Mouse (Mus musculus) MEL (cell line): ENCODE measurements around the gene Sf1. TPM values are rescaled to one million over a fixed set of nuclear protein-coding genes. Genes with fewer than 3 reads are reported as not detected.

Experiments used
- DNase-seq: peaks from one replicate; pipeline ENCODE4 v3.0.0; 2011; ENCODE audit warnings: low read depth, low spot score
- H3K27ac ChIP-seq: 2 replicates; pipeline ENCODE4 v1.5.1; 2012; ENCODE audit warnings: low read depth, mild to moderate bottlenecking, control low read depth, low read length, moderate library complexity; ENCODE audit not compliant: control insufficient read depth
- H3K27me3 ChIP-seq, 2 experiments: fragments of 150-350 bp in 1 of 2; sonication (generic) in 1 of 2; 2 replicates each; pipeline ENCODE4 v1.6.1; 2012; ENCODE audit warnings: low read length in 2 of 2, mild to moderate bottlenecking in 2 of 2, improper control_type of control experiment in 1 of 2, moderate library complexity in 1 of 2; ENCODE audit not compliant: insufficient read depth in 2 of 2, control insufficient read depth in 1 of 2
- H3K36me3 ChIP-seq, 2 experiments: 2 replicates each; pipeline ENCODE4 v1.6.1; 2012 to 2014; ENCODE audit warnings: low read length in 2 of 2, improper control_type of control experiment in 1 of 2, inconsistent platforms in 1 of 2, mild to moderate bottlenecking in 1 of 2; ENCODE audit not compliant: insufficient read depth in 2 of 2, control insufficient read depth in 1 of 2
- H3K4me1 ChIP-seq, 2 experiments: fragments of 150-350 bp in 1 of 2; sonication (generic) in 1 of 2; 2 replicates each; pipeline ENCODE4 v1.6.1; 2012; ENCODE audit warnings: low read length in 2 of 2, improper control_type of control experiment in 1 of 2, mild to moderate bottlenecking in 1 of 2; ENCODE audit not compliant: insufficient read depth in 2 of 2, control insufficient read depth in 1 of 2
- H3K4me3 ChIP-seq, 2 experiments: fragments of 150-350 bp in 1 of 2; sonication (generic) in 1 of 2; 2 replicates each; pipeline ENCODE4 v1.5.1; 2012; ENCODE audit warnings: low read depth in 2 of 2, low read length in 2 of 2, mild to moderate bottlenecking in 2 of 2, moderate library complexity in 2 of 2, control low read depth in 1 of 2, improper control_type of control experiment in 1 of 2; ENCODE audit not compliant: control insufficient read depth in 1 of 2, insufficient read depth in 1 of 2
- H3K79me2 ChIP-seq: 2 replicates; pipeline ENCODE4 v1.6.1; 2012; ENCODE audit warnings: mild to moderate bottlenecking, low read length, moderate library complexity; ENCODE audit not compliant: control insufficient read depth, poor library complexity, insufficient read depth
- H3K9ac ChIP-seq: 2 replicates; pipeline ENCODE4 v1.6.1; 2012; ENCODE audit warnings: low read depth, mild to moderate bottlenecking, control low read depth, low read length, moderate library complexity; ENCODE audit not compliant: control insufficient read depth, poor library complexity, severe bottlenecking
- H3K9me3 ChIP-seq: fragments of 150-350 bp; sonication (generic); replicated peaks from 2 replicates; pipeline ENCODE4 v1.6.1; 2012; ENCODE audit warnings: mild to moderate bottlenecking, low read length, improper control_type of control experiment, moderate library complexity; ENCODE audit not compliant: insufficient read depth
- BHLHE40 ChIP-seq: IDR thresholded peaks from 2 replicates; pipeline ENCODE4 v1.6.1; 2012; ENCODE audit warnings: low read depth, mild to moderate bottlenecking, inconsistent platforms, low read length, improper control_type of control experiment, borderline replicate concordance
- CTCF ChIP-seq, 3 experiments: IDR thresholded peaks in 2 of 3; conservative IDR thresholded peaks in 1 of 3; 2 replicates each; pipeline ENCODE4 v1.5.1; 2011 to 2012; ENCODE audit warnings: low read length in 3 of 3, low read depth in 2 of 3, mild to moderate bottlenecking in 2 of 3, improper control_type of control experiment in 1 of 3, inconsistent platforms in 1 of 3, mixed read lengths in 1 of 3, moderate library complexity in 1 of 3; ENCODE audit not compliant: control insufficient read depth in 1 of 3, insufficient read depth in 1 of 3, poor library complexity in 1 of 3, severe bottlenecking in 1 of 3
- E2F4 ChIP-seq: IDR thresholded peaks from 2 replicates; pipeline ENCODE4 v1.6.1; 2011; ENCODE audit warnings: low read depth, low read length, improper control_type of control experiment, borderline replicate concordance
- ELF1 ChIP-seq: IDR thresholded peaks from 2 replicates; pipeline ENCODE4 v1.6.1; 2014; ENCODE audit warnings: low read depth, mild to moderate bottlenecking, inconsistent platforms, low read length, improper control_type of control experiment, moderate library complexity
- EP300 ChIP-seq, 2 experiments: IDR thresholded peaks; 2 replicates each; pipeline ENCODE4 v1.6.1; 2011; ENCODE audit warnings: improper control_type of control experiment in 2 of 2, low read length in 2 of 2, low read depth in 1 of 2, mild to moderate bottlenecking in 1 of 2
- ETS1 ChIP-seq: IDR thresholded peaks from 2 replicates; pipeline ENCODE4 v1.6.1; 2012; ENCODE audit warnings: low read depth, mild to moderate bottlenecking, inconsistent platforms, low read length, improper control_type of control experiment, moderate library complexity
- GATA1 ChIP-seq: IDR thresholded peaks from 2 replicates; pipeline ENCODE4 v1.6.1; 2011; ENCODE audit warnings: low read depth, low read length, improper control_type of control experiment
- HCFC1 ChIP-seq: IDR thresholded peaks from 2 replicates; pipeline ENCODE4 v1.6.1; 2012; ENCODE audit warnings: low read depth, mild to moderate bottlenecking, inconsistent platforms, low read length, improper control_type of control experiment, moderate library complexity
- MAZ ChIP-seq: IDR thresholded peaks from 2 replicates; pipeline ENCODE4 v1.6.1; 2012; ENCODE audit warnings: low read depth, mild to moderate bottlenecking, inconsistent platforms, low read length, improper control_type of control experiment
- MEF2A ChIP-seq: IDR thresholded peaks from 2 replicates; pipeline ENCODE4 v1.6.1; 2014; ENCODE audit warnings: low read depth, mild to moderate bottlenecking, inconsistent platforms, low read length, improper control_type of control experiment; ENCODE audit not compliant: poor library complexity, insufficient replicate concordance, severe bottlenecking; ENCODE audit errors: extremely low read depth
- MXI1 ChIP-seq: IDR thresholded peaks from 2 replicates; pipeline ENCODE4 v1.6.1; 2011; ENCODE audit warnings: mild to moderate bottlenecking, low read depth, low read length, improper control_type of control experiment
- POLR2A ChIP-seq, 2 experiments: IDR thresholded peaks; 2 replicates each; pipeline ENCODE4 v1.6.1; 2011 to 2012; ENCODE audit warnings: low read length in 2 of 2, mild to moderate bottlenecking in 2 of 2, control low read depth in 1 of 2, improper control_type of control experiment in 1 of 2, low read depth in 1 of 2, moderate library complexity in 1 of 2; ENCODE audit not compliant: control insufficient read depth in 1 of 2, insufficient read depth in 1 of 2, poor library complexity in 1 of 2
- POLR2AphosphoS2 ChIP-seq: IDR thresholded peaks from 2 replicates; pipeline ENCODE4 v1.6.1; 2011; ENCODE audit warnings: low read length, improper control_type of control experiment
- POLR2AphosphoS5 ChIP-seq: IDR thresholded peaks from 2 replicates; pipeline ENCODE4 v1.6.1; 2012; ENCODE audit warnings: low read depth, borderline replicate concordance, mild to moderate bottlenecking, inconsistent platforms, low read length, moderate library complexity, mixed read lengths
- RAD21 ChIP-seq: IDR thresholded peaks from 2 replicates; pipeline ENCODE4 v1.6.1; 2011; ENCODE audit warnings: mild to moderate bottlenecking, low read depth, low read length, improper control_type of control experiment
- RCOR1 ChIP-seq: IDR thresholded peaks from 2 replicates; pipeline ENCODE4 v1.6.1; 2012; ENCODE audit warnings: low read depth, mild to moderate bottlenecking, inconsistent platforms, low read length, improper control_type of control experiment
- TAL1 ChIP-seq: IDR thresholded peaks from 2 replicates; pipeline ENCODE4 v1.6.1; 2012; ENCODE audit warnings: mild to moderate bottlenecking, inconsistent platforms, low read length, moderate library complexity, mixed read lengths
- TBP ChIP-seq: IDR thresholded peaks from 2 replicates; pipeline ENCODE4 v1.8.0; 2011; ENCODE audit warnings: low read depth, low read length, improper control_type of control experiment
- USF2 ChIP-seq, 2 experiments: IDR thresholded peaks; 2 replicates each; pipeline ENCODE4 v1.6.1; 2011 to 2012; ENCODE audit warnings: improper control_type of control experiment in 2 of 2, low read length in 2 of 2, borderline replicate concordance in 1 of 2, inconsistent platforms in 1 of 2, low read depth in 1 of 2, mild to moderate bottlenecking in 1 of 2; ENCODE audit not compliant: insufficient read depth in 1 of 2
- ZMIZ1 ChIP-seq: IDR thresholded peaks from 2 replicates; pipeline ENCODE4 v1.6.1; 2012; ENCODE audit warnings: low read depth, mild to moderate bottlenecking, inconsistent platforms, low read length, improper control_type of control experiment, moderate library complexity
- ZNF384 ChIP-seq: IDR thresholded peaks from 2 replicates; pipeline ENCODE4 v1.6.1; 2012; ENCODE audit warnings: low read depth, mild to moderate bottlenecking, inconsistent platforms, low read length, improper control_type of control experiment
- polyA plus RNA-seq, 2 experiments: library from polyadenylated mRNA; stranded (reverse) in 1 of 2; unstranded in 1 of 2; fragments of >175 nt in 1 of 2; fragments of >200 nt in 1 of 2; gene quantifications; 2 replicates each; pipeline versions ENCODE4 v1.2.1 to v1.2.4; 2012; ENCODE audit warnings: low replicate concordance in 2 of 2, low read depth in 1 of 2; ENCODE audit not compliant: insufficient read length in 2 of 2, insufficient read depth in 1 of 2, missing spikeins in 1 of 2
- total RNA-seq: library from RNA; depleted of rRNA; stranded (reverse); fragments of 300-350 nt; gene quantifications from 2 replicates; pipeline ENCODE4 v1.2.3, GENCODE M21; 2012

The Sf1 gene
- total and polyA plus RNA-seq, 3 experiments, result 65.7 to 245 (median 211) TPM

GRCm38 (mm10) chr19:6375423-6376254 lies 12.1 kb downstream of the Sf1 start:
- H3K27me3 ChIP-seq, result no peaks in the 10 kb centered on the region
- H3K9ac ChIP-seq, result no peak overlapping the region
- no peaks in the 10 kb centered on the region for H3K9me3 ChIP-seq
- H3K4me1 ChIP-seq, result peaks cover 1 to 2% of the 10 kb centered on the region in 2 experiments; a peak in 3 of 4 replicates
- peaks cover 5% of the 10 kb centered on the region for H3K79me2 ChIP-seq
- no peak overlapping the region for H3K4me3 ChIP-seq
- H3K27ac ChIP-seq, result no peak overlapping the region
- DNase-seq, result no peak
- peaks cover 14 to 30% of the 10 kb centered on the region in 2 experiments for H3K36me3 ChIP-seq
- TF ChIP-seq GATA1, result no peak
- TF ChIP-seq POLR2AphosphoS2, result 0 out of 2 replicates have a peak, but pooled peaks have one; percentile 2
- TF ChIP-seq TAL1, result no peak

- no peak overlapping the region for H3K27ac ChIP-seq
- TF ChIP-seq ETS1, result no peak
- TF ChIP-seq USF2 (IDR thresholded peaks at IDR 0.05; ENCODE audit: borderline replicate concordance in 1 of 2, insufficient read depth in 1 of 2, low read depth in 1 of 2, low read length in 2 of 2), result no peak
- no peak for TF ChIP-seq RCOR1
- TF ChIP-seq MXI1, result no peak
- peak; percentile 51 to 78 (median 54) for TF ChIP-seq CTCF (IDR thresholded peaks at IDR 0.05 in 2 of 3, conservative IDR thresholded peaks at IDR 0.05 in 1 of 3; ENCODE audit: control insufficient read depth in 1 of 3, insufficient read depth in 1 of 3, low read depth in 2 of 3, low read length in 3 of 3, poor library complexity in 1 of 3, severe bottlenecking in 1 of 3)
- no peak for TF ChIP-seq MAZ
- TF ChIP-seq, all 39 proteins: peak for 1
- Histone ChIP-seq H3K9ac (no peak overlapping the region), H3K4me1 (no peaks in the 10 kb centered on the region), H3K79me2 (peaks cover 3% of the 10 kb centered on the region; the same call in 1 of the 2 replicates), H3K4me3 (no peak overlapping the region), H3K27me3 (no peaks in the 10 kb centered on the region), H3K9me3 (no peaks in the 10 kb centered on the region), H3K36me3 (peaks cover 10 to 24% of the 10 kb centered on the region in 2 experiments)
- DNase-seq, result no peak
Observed at GRCm38 (mm10) chr19:6376255-6376564, 12.7 kb downstream of the Sf1 start.

- Histone ChIP-seq H3K9ac (no peak overlapping the region), H3K36me3 (peaks cover 9 to 20% of the 10 kb centered on the region in 2 experiments; a peak in 3 of 4 replicates), H3K9me3 (no peaks in the 10 kb centered on the region), H3K4me1 (no peaks in the 10 kb centered on the region), H3K79me2 (peaks cover 3% of the 10 kb centered on the region; the same call in 1 of the 2 replicates)
- TF ChIP-seq RCOR1 (no peak), BHLHE40 (no peak), ZNF384 (no peak), GATA1 (no peak), MEF2A (no peak), RAD21 (no peak), USF2 (IDR thresholded peaks at IDR 0.05; ENCODE audit: borderline replicate concordance in 1 of 2, insufficient read depth in 1 of 2, low read depth in 1 of 2, low read length in 2 of 2) (no peak), POLR2A (IDR thresholded peaks at IDR 0.05; ENCODE audit: control insufficient read depth in 1 of 2, insufficient read depth in 1 of 2, low read depth in 1 of 2, low read length in 2 of 2, poor library complexity in 1 of 2) (no peak), HCFC1 (no peak), ZMIZ1 (no peak), E2F4 (no peak), ELF1 (no peak), EP300 (IDR thresholded peaks at IDR 0.05; ENCODE audit: low read depth in 1 of 2, low read length in 2 of 2) (no peak), POLR2AphosphoS5 (no peak), TBP (no peak), MXI1 (no peak)
- TF ChIP-seq, all 39 proteins: peak for 0
- no peak for DNase-seq
- no peak overlapping the region for H3K27ac ChIP-seq
- no peaks in the 10 kb centered on the region for H3K27me3 ChIP-seq
- no peak overlapping the region for H3K4me3 ChIP-seq
Observed at GRCm38 (mm10) chr19:6376643-6377042, 13.2 kb downstream of the Sf1 start.
